Mouse (Mus musculus): Measurements from ENCODE around the gene Tbl1x. TPM values are rescaled to one million over a fixed set of nuclear protein-coding genes. Genes with fewer than 3 reads are reported as not detected.

Gene Tbl1x
- total RNA-seq, 2 experiments from 2014 or later, result 9.4 to 17.2 TPM

GRCm38 (mm10) chrX:77598736-77599135 lies 87.9 kb downstream of the Tbl1x start:
- no peak for ATAC-seq (replicated peaks; ENCODE audit: low FRiP score, poor library complexity, severe bottlenecking)

GRCm38 (mm10) chrX:77603496-77604258 lies 92.9 kb downstream of the Tbl1x start:
- ATAC-seq (replicated peaks; ENCODE audit: low FRiP score, poor library complexity, severe bottlenecking), result no peak

GRCm38 (mm10) chrX:77607488-77607887 lies 96.7 kb downstream of the Tbl1x start:
- no peak for ATAC-seq (replicated peaks; ENCODE audit: low FRiP score, poor library complexity, severe bottlenecking)

GRCm38 (mm10) chrX:77608947-77609703 lies 98.3 kb downstream of the Tbl1x start:
- no peak for ATAC-seq (replicated peaks; ENCODE audit: low FRiP score, poor library complexity, severe bottlenecking)

GRCm38 (mm10) chrX:77611938-77612337 lies 101.1 kb downstream of the Tbl1x start:
- no peak for ATAC-seq (replicated peaks; ENCODE audit: low FRiP score, poor library complexity, severe bottlenecking)

- ATAC-seq (replicated peaks; ENCODE audit: low FRiP score, poor library complexity, severe bottlenecking), result no peak
Observed at GRCm38 (mm10) chrX:77613041-77613440, 102.2 kb downstream of the Tbl1x start.

GRCm38 (mm10) chrX:77615735-77616293 lies 105.0 kb downstream of the Tbl1x start:
- no peak for ATAC-seq (replicated peaks; ENCODE audit: low FRiP score, poor library complexity, severe bottlenecking)

GRCm38 (mm10) chrX:77617368-77618144 lies 106.7 kb downstream of the Tbl1x start:
- ATAC-seq (replicated peaks; ENCODE audit: low FRiP score, poor library complexity, severe bottlenecking), result no peak

GRCm38 (mm10) chrX:77630439-77630838 lies 119.6 kb downstream of the Tbl1x start:
- ATAC-seq (replicated peaks; ENCODE audit: low FRiP score, poor library complexity, severe bottlenecking), result no peak

GRCm38 (mm10) chrX:77636499-77636898 lies 125.7 kb downstream of the Tbl1x start:
- ATAC-seq (replicated peaks; ENCODE audit: low FRiP score, poor library complexity, severe bottlenecking), result no peak

- ATAC-seq (replicated peaks; ENCODE audit: low FRiP score, poor library complexity, severe bottlenecking), result no peak
Observed at GRCm38 (mm10) chrX:77638076-77638475, 127.3 kb downstream of the Tbl1x start.

- ATAC-seq (replicated peaks; ENCODE audit: low FRiP score, poor library complexity, severe bottlenecking), result no peak
Observed at GRCm38 (mm10) chrX:77640301-77640700, 129.5 kb downstream of the Tbl1x start.

GRCm38 (mm10) chrX:77646164-77646563 lies 135.4 kb downstream of the Tbl1x start:
- no peak for ATAC-seq (replicated peaks; ENCODE audit: low FRiP score, poor library complexity, severe bottlenecking)

- no peak for ATAC-seq (replicated peaks; ENCODE audit: low FRiP score, poor library complexity, severe bottlenecking)
Observed at GRCm38 (mm10) chrX:77650246-77650645, 139.4 kb downstream of the Tbl1x start.

- no peak for ATAC-seq (replicated peaks; ENCODE audit: low FRiP score, poor library complexity, severe bottlenecking)
Observed at GRCm38 (mm10) chrX:77662030-77662429, 151.2 kb downstream of the Tbl1x start.

GRCm38 (mm10) chrX:77663276-77663675 lies 152.5 kb downstream of the Tbl1x start:
- ATAC-seq (replicated peaks; ENCODE audit: low FRiP score, poor library complexity, severe bottlenecking), result no peak

- no peak for ATAC-seq (replicated peaks; ENCODE audit: low FRiP score, poor library complexity, severe bottlenecking)
Observed at GRCm38 (mm10) chrX:77665030-77665429, 154.2 kb downstream of the Tbl1x start.

GRCm38 (mm10) chrX:77666911-77667310 lies 156.1 kb downstream of the Tbl1x start:
- no peak for ATAC-seq (replicated peaks; ENCODE audit: low FRiP score, poor library complexity, severe bottlenecking)

- no peak for ATAC-seq (replicated peaks; ENCODE audit: low FRiP score, poor library complexity, severe bottlenecking)
Observed at GRCm38 (mm10) chrX:77667441-77667840, 156.6 kb downstream of the Tbl1x start.

Measured in erythroid progenitor cell, adult 5-6 weeks (primary cell).